ENCODE assay signal across 8 mouse cellular contexts in the genomic region with DNA sequence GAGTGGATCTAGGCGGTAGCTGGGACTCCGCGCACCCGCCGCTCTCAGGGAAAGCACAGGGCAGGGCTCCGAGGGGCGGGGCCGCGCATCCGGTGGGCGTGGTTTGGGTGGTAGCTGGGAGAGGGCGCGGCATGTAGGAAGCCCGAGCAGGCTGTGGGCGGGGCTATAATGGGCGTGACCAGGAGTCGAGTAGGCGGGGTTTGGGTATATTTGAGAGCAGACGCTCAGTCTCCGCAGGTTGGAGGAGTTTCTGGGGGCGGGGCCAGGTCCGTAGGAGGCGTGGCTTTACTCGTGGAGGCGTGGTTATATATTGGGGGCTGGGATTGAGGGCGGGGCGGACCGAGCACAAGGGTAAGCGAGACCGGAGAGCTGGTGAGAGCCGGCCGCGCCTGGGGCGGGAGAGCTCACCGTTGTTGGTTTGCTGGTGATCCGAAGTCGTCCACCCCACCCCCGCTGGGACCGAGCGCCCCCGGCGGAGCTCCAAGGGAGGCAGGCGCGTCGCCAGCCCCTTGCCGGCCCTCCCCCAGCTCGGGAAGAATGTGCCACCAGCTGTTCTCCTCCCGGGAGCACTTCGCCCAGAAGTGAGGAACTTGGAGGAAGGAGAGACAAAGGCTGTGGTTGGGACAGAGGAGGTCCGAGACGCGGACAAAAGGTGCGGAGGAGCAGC. TPM values are rescaled to one million over a fixed set of nuclear protein-coding genes. Genes with fewer than 3 reads are reported as not detected.
DNase-seq lines count a peak whose midpoint lies in the region; ATAC-seq lines count a peak whose summit lies in the region.

Gene Myo10, plus strand, starts transcription at position 326 of the 667 bp plus-strand sequence.

- peak within 1 kb of the TSS; percentile 99 for H3K4me2 ChIP-seq in hindbrain, embryonic 13.5 days

- peak; percentile 95 for ATAC-seq in hindbrain, embryonic 13.5 days (ENCODE audit: low FRiP score)

- peak; percentile 99 for DNase-seq in WW6 (ENCODE audit: low read depth, low spot score)
- peak; percentile 96 to 98 for DNase-seq in cerebellum, postnatal 36 days
- DNase-seq in frontal cortex, postnatal 25 days (ENCODE audit: low spot score in 2 of 2): peak; percentile 72 to 87
- DNase-seq in layer of hippocampus, postnatal 14 days (ENCODE audit: low spot score in 2 of 2): peak; percentile 88 to 95
- DNase-seq in lung, postnatal 10 days: peak; percentile 100
- DNase-seq in ovary, postnatal 14 days (ENCODE audit: low spot score): peak; percentile 100
- peak; percentile 100 for DNase-seq in thymus, postnatal 10 days (ENCODE audit: low spot score in 2 of 2)

- H3K4me1 ChIP-seq in hindbrain, embryonic 13.5 days (replicated peaks): peaks cover 29% of the 10 kb centered on the region

- peak within 1 kb of the TSS; percentile 72 for H3K4me3 ChIP-seq in hindbrain, embryonic 13.5 days

- H3K27ac ChIP-seq in hindbrain, embryonic 13.5 days: peak within 1 kb of the TSS; percentile 60

- WGBS in hindbrain, embryonic 13.5 days: under 1% methylated on average over 53 of the region's 53 CpGs

- H3K27me3 ChIP-seq in hindbrain, embryonic 13.5 days: peaks cover 16% of the 10 kb centered on the region

- H3K36me3 ChIP-seq in hindbrain, embryonic 13.5 days: no peaks in the 10 kb centered on the region

- peak within 1 kb of the TSS; percentile 77 for H3K9ac ChIP-seq in hindbrain, embryonic 13.5 days

- H3K9me3 ChIP-seq in hindbrain, embryonic 13.5 days: no peaks in the 10 kb centered on the region

RNA-seq across cellular contexts. Expression of gene Myo10, which starts in this region (rescaled TPM):
- 26.6 and 27.8 TPM in 2 replicates for polyA plus RNA-seq in hindbrain, embryonic 13.5 days (2015; fragmentation: Nextera tagmentation; extraction: Ambion mirVana)
- total RNA-seq in layer of hippocampus, postnatal 14 days (2021): 10 to 100 TPM; 49.5 to 57.6 TPM

Comparison
In these comparisons a context has a peak if more than half of its experiments do, and no peak if none do; other contexts are left out.
1. Peak in every context shown above with its lines: DNase-seq, ATAC-seq, H3K4me3 ChIP-seq and H3K27ac ChIP-seq.